ENCODE assay signal across 18 mouse cellular contexts in genomic region chr10:39379287-39379686, GRCm38 (mm10). TPM values are rescaled to one million over a fixed set of nuclear protein-coding genes. Genes with fewer than 3 reads are reported as not detected.
DNase-seq lines count a peak whose midpoint lies in the region; ATAC-seq lines count a peak whose summit lies in the region.
"Had no signal": no experiment of that assay in that cellular context is flagged by ENCODE, and none has a peak within 500 bp of the region (broad histone marks: within the 10 kb centered on the region; RNA-seq: fewer than 3 reads in every experiment).

No protein-coding gene starts in this region.

- no peak overlapping the region for H3K9ac ChIP-seq in hindbrain, embryonic 15.5 days
- H3K9ac ChIP-seq: liver, embryonic 15.5 days had no signal

- no peak overlapping the region for H3K27ac ChIP-seq in hindbrain, embryonic 15.5 days (replicated peaks)
- H3K27ac ChIP-seq: heart, embryonic 10.5 days had no signal

- 49% methylated on average over 10 of the region's 10 CpGs for WGBS in hindbrain, embryonic 15.5 days

- intact Hi-C loops in heart, postnatal 10 days (cut with DNase I) = no loop called here

- H3K9me3 ChIP-seq in megakaryocyte, embryonic 14.5 days = no peaks in the 10 kb centered on the region
- no peaks in the 10 kb centered on the region for H3K9me3 ChIP-seq in hindbrain, embryonic 15.5 days
- H3K9me3 ChIP-seq: heart, embryonic 10.5 days; liver, embryonic 15.5 days had no signal

- peaks cover 95% of the 10 kb centered on the region for H3K4me1 ChIP-seq in megakaryocyte, embryonic 14.5 days
- peaks cover 83% of the 10 kb centered on the region for H3K4me1 ChIP-seq in hindbrain, embryonic 15.5 days (replicated peaks)

- no peaks in the 10 kb centered on the region for H3K27me3 ChIP-seq in megakaryocyte, embryonic 14.5 days (replicated peaks)
- H3K27me3 ChIP-seq in hindbrain, embryonic 15.5 days = no peaks in the 10 kb centered on the region
- H3K27me3 ChIP-seq: liver, embryonic 15.5 days; Patski had no signal

- ATAC-seq in megakaryocyte, adult 5-6 weeks (ENCODE audit: poor library complexity, severe bottlenecking) = no peak
- ATAC-seq in hindbrain, embryonic 15.5 days (ENCODE audit: low FRiP score, low read depth) = peak; percentile 37; the same call in 1 of the 2 replicates
- no peak for ATAC-seq in monocyte, adult 5-6 weeks (replicated peaks; ENCODE audit: insufficient number of reproducible peaks, low FRiP score, low TSS enrichment, poor library complexity, severe bottlenecking)
- ATAC-seq: Patski had no signal

- no peak overlapping the region for H3K4me2 ChIP-seq in hindbrain, embryonic 15.5 days
- H3K4me2 ChIP-seq: liver, embryonic 15.5 days had no signal

- peaks cover 82% of the 10 kb centered on the region for H3K36me3 ChIP-seq in megakaryocyte, embryonic 14.5 days (replicated peaks; ENCODE audit: low read length)
- H3K36me3 ChIP-seq in hindbrain, embryonic 15.5 days = no peaks in the 10 kb centered on the region
- H3K36me3 ChIP-seq: heart, embryonic 10.5 days; liver, embryonic 15.5 days had no signal

- DNase-seq in heart, adult 11 months = peak; percentile 86
- DNase-seq in heart, adult 8-10 months (ENCODE audit: low spot score) = no peak
- no peak for DNase-seq in adrenal gland, postnatal 10 days
- no peak for DNase-seq in heart, postnatal 10 days
- DNase-seq: cerebellum, adult 2 months; embryo, embryonic 11 days; heart, postnatal 36 days; kidney, adult 8-10 months; lung, postnatal 4 days had no signal

- peak overlapping the region; percentile 47 for H3K4me3 ChIP-seq in megakaryocyte, embryonic 14.5 days (replicated peaks)
- H3K4me3 ChIP-seq in hindbrain, embryonic 15.5 days = no peak overlapping the region
- H3K4me3 ChIP-seq: erythroblast, embryonic 14.5 days; heart, embryonic 10.5 days; liver, embryonic 15.5 days; myocyte had no signal

RNA-seq across cellular contexts. Expression of gene Fyn, which starts 10.6 kb away (rescaled TPM):
- 10 to 100 TPM; 22.4 to 27.6 (median 24.2) TPM for total RNA-seq in heart, adult 8-10 months (2022)
- 43.3 and 55.0 TPM in 2 replicates for polyA plus RNA-seq in megakaryocyte, embryonic 14.5 days (2012; ENCODE audit: insufficient read depth, low replicate concordance)
- 19.5 and 21.3 TPM in 2 replicates for total RNA-seq in megakaryocyte, adult 5-6 weeks (2015)
- 28.9 and 36.3 TPM in 2 replicates for total RNA-seq in megakaryocyte, adult 5-6 weeks (2017)
- polyA plus RNA-seq in hindbrain, embryonic 15.5 days (2015; fragmentation: Nextera tagmentation; extraction: Ambion mirVana) = 72.7 and 79.1 TPM in 2 replicates
- 10 to 100 TPM; 46.6 to 48.6 TPM for total RNA-seq in adrenal gland, postnatal 10 days (2021)
- total RNA-seq in monocyte, adult 5-6 weeks (2017) = 231 to 385 TPM (median 255 TPM) in 3 replicates
- 10 to 100 TPM; 52.2 to 55.5 TPM for total RNA-seq in heart, postnatal 10 days (2021)
